Mouse (Mus musculus) heart, postnatal 0 days (tissue): ENCODE measurements around the gene Car10.

Source experiments
- CTCF ChIP-seq: IDR thresholded peaks from 2 replicates; pipeline ENCODE4 v1.5.1; 2016; ENCODE audit warnings: antibody characterized with exemption, control low read depth, low read depth
- EP300 ChIP-seq: IDR thresholded peaks from 2 replicates; pipeline ENCODE4 v1.6.1; 2016; ENCODE audit warnings: antibody characterized with exemption, low read depth

DNA sequence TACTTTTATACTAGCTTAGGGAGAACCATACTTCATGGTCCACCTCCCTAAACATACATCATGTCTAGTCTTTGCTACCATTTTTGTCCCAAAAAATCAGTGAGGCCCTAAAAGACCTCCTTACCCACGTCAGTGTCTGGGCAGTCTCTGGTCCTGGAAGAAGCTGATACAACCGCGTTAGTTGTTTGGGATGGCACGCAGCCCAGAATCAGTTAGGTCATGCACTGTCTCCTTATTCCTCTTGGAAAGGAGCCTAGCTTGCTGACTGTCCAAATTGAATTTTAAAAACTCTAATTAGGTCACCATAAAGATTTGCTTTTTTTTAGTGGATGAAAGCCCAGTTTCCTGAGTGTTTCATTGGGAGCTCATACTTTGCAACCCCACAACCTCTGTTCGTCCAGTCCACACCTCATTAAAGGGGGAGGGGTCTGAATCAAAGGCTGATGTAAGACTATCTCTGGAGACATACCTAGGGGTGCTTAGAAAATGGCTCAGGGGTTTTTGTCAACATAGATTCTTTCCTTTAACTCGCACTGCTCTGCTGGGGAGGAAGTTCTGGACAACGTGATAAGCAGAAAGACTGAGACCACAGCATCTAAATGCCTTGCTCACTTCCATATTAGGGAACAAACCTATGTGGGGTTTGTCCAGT is 433.3 kb downstream of the Car10 start:
- TF ChIP-seq CTCF, result no peak
- TF ChIP-seq EP300, result no peak
